In the genomic region with DNA sequence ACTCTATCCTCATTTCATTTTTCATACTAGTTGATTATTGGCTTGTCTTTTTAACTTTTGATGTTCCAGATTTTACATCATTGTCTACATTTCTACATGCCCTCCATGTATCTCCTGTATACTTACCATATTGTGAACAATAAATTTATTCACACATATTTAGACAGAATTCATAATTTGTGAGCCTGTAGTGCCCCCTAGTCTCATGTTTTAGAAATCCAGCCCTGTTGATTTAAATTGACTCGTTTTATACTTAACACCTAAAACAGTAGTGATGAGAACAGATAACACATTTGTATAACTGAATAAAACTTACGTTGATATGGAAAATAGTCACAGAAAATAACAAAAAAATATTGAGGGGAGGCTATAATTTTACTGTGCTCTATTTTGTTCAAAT, we compare ENCODE assay signal across 32 mouse cellular contexts. TPM values are rescaled to one million over a fixed set of nuclear protein-coding genes. Genes with fewer than 3 reads are reported as not detected.
DNase-seq lines count a peak whose midpoint lies in the region; ATAC-seq and TF ChIP-seq lines count a peak whose summit lies in the region.
"Had no signal": no experiment of that assay in that cellular context is flagged by ENCODE, and none has a peak within 500 bp of the region (broad histone marks: within the 10 kb centered on the region; RNA-seq: fewer than 3 reads in every experiment).

No protein-coding gene starts in this region.

- no peak for TF ChIP-seq EP300 in heart, adult 2 months (IDR thresholded peaks at IDR 0.05; ENCODE audit: insufficient read depth, low read depth, low read length)

- intact Hi-C loops in heart, adult 2 months (cut with DNase I) = no loop called here

- no peak overlapping the region for H3K4me3 ChIP-seq in heart, adult 2 months
- H3K4me3 ChIP-seq in midbrain, embryonic 14.5 days (replicated peaks; ENCODE audit: low read depth, low read length) = no peak overlapping the region
- H3K4me3 ChIP-seq in midbrain, embryonic 16.5 days (ENCODE audit: low read depth, low read length) = no peak overlapping the region
- H3K4me3 ChIP-seq: heart, embryonic 15.5 days; hindbrain, embryonic 13.5 days; intestine, embryonic 15.5 days; limb, embryonic 10.5 days; liver, embryonic 15.5 days; midbrain, embryonic 10.5 days had no signal

- H3K9ac ChIP-seq in heart, adult 2 months (ENCODE audit: low read depth, low read length) = no peak overlapping the region
- no peak overlapping the region for H3K9ac ChIP-seq in midbrain, embryonic 14.5 days (replicated peaks; ENCODE audit: low read length)
- H3K9ac ChIP-seq in midbrain, embryonic 16.5 days (ENCODE audit: low read depth, low read length) = no peak overlapping the region
- H3K9ac ChIP-seq: heart, embryonic 15.5 days; hindbrain, embryonic 13.5 days; intestine, embryonic 15.5 days; liver, embryonic 15.5 days had no signal

- 63% methylated on average over 2 of the region's 2 CpGs for WGBS in heart, adult 2 months
- 86% methylated on average over 2 of the region's 2 CpGs for WGBS in midbrain, embryonic 14.5 days
- 77% methylated on average over 2 of the region's 2 CpGs for WGBS in midbrain, embryonic 16.5 days

- ATAC-seq in midbrain, embryonic 14.5 days (ENCODE audit: low FRiP score, low TSS enrichment) = no peak
- ATAC-seq in midbrain, embryonic 16.5 days = no peak
- peak; percentile 35 for ATAC-seq in inflammation-experienced regulatory T-cells, adult 6 months
- ATAC-seq: activated CD4-positive, CD25-positive, alpha-beta regulatory T cell, adult 4 months; forebrain, embryonic 14.5 days; intestine, embryonic 15.5 days had no signal

- no peak for DNase-seq in heart, adult 2 months
- no peak for DNase-seq in heart, adult 9 months (ENCODE audit: low spot score in 2 of 2)
- DNase-seq in midbrain, embryonic 14.5 days = peak; percentile 3
- DNase-seq in 416B (ENCODE audit: low read depth) = peak; percentile 22
- DNase-seq in lung, postnatal 10 days = no peak
- DNase-seq: adrenal gland, adult 8-10 months; cerebellum, adult 9-10 months; gastrocnemius, postnatal 25 days; heart, postnatal 36 days; kidney, postnatal 25 days; liver; spleen, adult 18-20 months had no signal

- H3K9me3 ChIP-seq in midbrain, embryonic 14.5 days (ENCODE audit: control insufficient read depth, low read length) = no peaks in the 10 kb centered on the region
- H3K9me3 ChIP-seq in midbrain, embryonic 16.5 days (replicated peaks; ENCODE audit: control insufficient read depth, low read length, poor library complexity, severe bottlenecking) = no peaks in the 10 kb centered on the region
- H3K9me3 ChIP-seq: heart, embryonic 15.5 days; hindbrain, embryonic 13.5 days; intestine, embryonic 15.5 days; limb, embryonic 10.5 days; liver, embryonic 15.5 days; midbrain, embryonic 10.5 days had no signal

- H3K36me3 ChIP-seq in heart, adult 2 months (ENCODE audit: control insufficient read depth, insufficient read depth, low read length) = no peaks in the 10 kb centered on the region
- no peaks in the 10 kb centered on the region for H3K36me3 ChIP-seq in midbrain, embryonic 14.5 days (ENCODE audit: control insufficient read depth, insufficient read depth, low read length)
- no peaks in the 10 kb centered on the region for H3K36me3 ChIP-seq in midbrain, embryonic 16.5 days (ENCODE audit: control insufficient read depth, insufficient read depth, low read length)
- H3K36me3 ChIP-seq: heart, embryonic 15.5 days; hindbrain, embryonic 13.5 days; intestine, embryonic 15.5 days; limb, embryonic 10.5 days; liver, embryonic 15.5 days; midbrain, embryonic 10.5 days had no signal

- no peak for TF ChIP-seq POLR2A in heart, adult 2 months (IDR thresholded peaks at IDR 0.05; ENCODE audit: insufficient read depth, low read depth, low read length)

- H3K79me2 ChIP-seq in heart, adult 2 months (replicated peaks; ENCODE audit: control insufficient read depth, insufficient read depth, low read length) = no peaks in the 10 kb centered on the region

- H3K27me3 ChIP-seq in heart, adult 2 months (ENCODE audit: control insufficient read depth, insufficient read depth, low read length) = no peaks in the 10 kb centered on the region
- no peaks in the 10 kb centered on the region for H3K27me3 ChIP-seq in midbrain, embryonic 14.5 days (ENCODE audit: control insufficient read depth, insufficient read depth, low read length)
- H3K27me3 ChIP-seq in midbrain, embryonic 16.5 days (ENCODE audit: control insufficient read depth, insufficient read depth, low read depth, low read length) = no peaks in the 10 kb centered on the region
- H3K27me3 ChIP-seq: heart, embryonic 15.5 days; hindbrain, embryonic 13.5 days; intestine, embryonic 15.5 days; liver, embryonic 15.5 days had no signal

- TF ChIP-seq CTCF in heart, adult 2 months (IDR thresholded peaks at IDR 0.05) = peak; percentile 33

- H3K27ac ChIP-seq in heart, adult 2 months = no peak overlapping the region
- H3K27ac ChIP-seq in midbrain, embryonic 14.5 days (replicated peaks; ENCODE audit: low read depth, low read length) = no peak overlapping the region
- H3K27ac ChIP-seq in midbrain, embryonic 16.5 days (ENCODE audit: low read length) = no peak overlapping the region
- H3K27ac ChIP-seq: heart, embryonic 15.5 days; hindbrain, embryonic 13.5 days; intestine, embryonic 15.5 days; limb, embryonic 10.5 days; liver, embryonic 15.5 days; midbrain, embryonic 10.5 days had no signal

- no peak overlapping the region for H3K4me2 ChIP-seq in midbrain, embryonic 14.5 days (ENCODE audit: low read length)
- no peak overlapping the region for H3K4me2 ChIP-seq in midbrain, embryonic 16.5 days (ENCODE audit: low read length)
- H3K4me2 ChIP-seq: heart, embryonic 15.5 days; hindbrain, embryonic 13.5 days; intestine, embryonic 15.5 days; liver, embryonic 15.5 days had no signal

- no peaks in the 10 kb centered on the region for H3K4me1 ChIP-seq in heart, adult 2 months (ENCODE audit: control insufficient read depth, insufficient read depth, low read length)
- H3K4me1 ChIP-seq in midbrain, embryonic 14.5 days (ENCODE audit: control insufficient read depth, insufficient read depth, low read length) = no peaks in the 10 kb centered on the region
- no peaks in the 10 kb centered on the region for H3K4me1 ChIP-seq in midbrain, embryonic 16.5 days (ENCODE audit: control insufficient read depth, insufficient read depth, low read length)
- H3K4me1 ChIP-seq: heart, embryonic 15.5 days; hindbrain, embryonic 13.5 days; intestine, embryonic 15.5 days; limb, embryonic 10.5 days; liver, embryonic 15.5 days; midbrain, embryonic 10.5 days had no signal

RNA-seq across cellular contexts. Expression of a gene that starts 2.5 kb away (rescaled TPM):
- total RNA-seq in heart, adult 2 months (2021) = not detected
- polyA plus RNA-seq in heart, adult 2 months (2012; rRNA removed) = not detected in 2 replicates
- polyA plus RNA-seq in midbrain, embryonic 14.5 days (2014; fragmentation: Nextera tagmentation; extraction: Ambion mirVana) = not detected in 2 replicates
- polyA plus RNA-seq in midbrain, embryonic 16.5 days (2015; fragmentation: Nextera tagmentation; extraction: Ambion mirVana) = not detected in 2 replicates
- not detected for polyA plus RNA-seq in inflammation-experienced regulatory T-cells, adult 6 months (2017; shearing (Covaris generic))
- total RNA-seq: adrenal gland, adult 8-10 months; gastrocnemius, postnatal 25 days; heart, adult 8-10 months; heart, postnatal 36 days; layer of hippocampus, adult 8-10 months; MEL had no signal
- polyA plus RNA-seq: activated CD4-positive, CD25-positive, alpha-beta regulatory T cell, adult 4 months; C2C12; forebrain, embryonic 14.5 days; heart, embryonic 15.5 days; hindbrain, embryonic 13.5 days; intestine, embryonic 15.5 days; kidney, embryonic 14.5 days; limb, embryonic 10.5 days; liver, embryonic 15.5 days; lung, embryonic 16.5 days; midbrain, embryonic 10.5 days; neural tube, embryonic 11.5 days; testis, adult 2 months; urinary bladder, adult 2 months had no signal

RNA-seq across cellular contexts. Expression of a gene that starts 45.7 kb away (rescaled TPM):
- total RNA-seq in heart, adult 2 months (2021) = not detected
- not detected in 2 replicates for polyA plus RNA-seq in heart, adult 2 months (2012; rRNA removed)
- polyA plus RNA-seq in midbrain, embryonic 14.5 days (2014; fragmentation: Nextera tagmentation; extraction: Ambion mirVana) = not detected in 2 replicates
- not detected in 2 replicates for polyA plus RNA-seq in midbrain, embryonic 16.5 days (2015; fragmentation: Nextera tagmentation; extraction: Ambion mirVana)
- under 1 TPM in 2 of 3 experiments, not detected in 1; 0.08 to 0.09 TPM for polyA plus RNA-seq in inflammation-experienced regulatory T-cells, adult 6 months (2017; shearing (Covaris generic))
- total RNA-seq: adrenal gland, adult 8-10 months; gastrocnemius, postnatal 25 days; heart, adult 8-10 months; heart, postnatal 36 days; layer of hippocampus, adult 8-10 months; MEL had no signal
- polyA plus RNA-seq: activated CD4-positive, CD25-positive, alpha-beta regulatory T cell, adult 4 months; C2C12; embryonic facial prominence, embryonic 14.5 days; forebrain, embryonic 14.5 days; heart, embryonic 15.5 days; hindbrain, embryonic 13.5 days; intestine, embryonic 15.5 days; kidney, embryonic 14.5 days; limb, embryonic 10.5 days; liver, embryonic 15.5 days; lung, embryonic 16.5 days; midbrain, embryonic 10.5 days; neural tube, embryonic 11.5 days; testis, adult 2 months; urinary bladder, adult 2 months had no signal

Comparison
In these comparisons a context has a peak if more than half of its experiments do, and no peak if none do; other contexts are left out.
1. DNase-seq: peak in midbrain, embryonic 14.5 days (single experiment) and 416B (single experiment); none in heart, adult 2 months (0 of 2), heart, adult 9 months (0 of 2) and lung, postnatal 10 days (single experiment).